23 mouse cellular contexts compared by ENCODE assay signal in the genomic region with DNA sequence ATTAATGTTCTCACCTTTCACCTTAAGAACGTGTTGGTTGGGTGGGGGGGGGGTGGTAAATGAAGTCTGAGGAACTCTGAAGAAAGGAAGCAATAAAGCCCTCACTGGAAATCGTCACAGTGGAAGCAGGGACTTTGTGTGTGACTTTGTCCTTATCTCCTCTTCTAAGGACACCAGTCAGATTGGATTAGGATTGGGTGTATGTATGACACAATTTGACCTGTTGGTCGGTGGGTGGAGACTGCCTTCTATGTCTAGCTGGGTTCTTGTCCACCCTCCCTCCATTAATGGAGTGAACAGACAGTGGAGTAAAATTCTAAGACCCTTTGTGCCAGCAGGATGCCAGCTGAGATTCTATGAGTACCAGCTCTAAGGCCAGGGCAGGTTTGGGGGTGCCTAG. TPM values are rescaled to one million over a fixed set of nuclear protein-coding genes. Genes with fewer than 3 reads are reported as not detected.
"Had no signal": no experiment of that assay in that cellular context is flagged by ENCODE, and none has a peak within 500 bp of the region (broad histone marks: within the 10 kb centered on the region; RNA-seq: fewer than 3 reads in every experiment).

No protein-coding gene starts in this region.

- H3K9me3 ChIP-seq: heart, embryonic 10.5 days; heart, embryonic 12.5 days; hindbrain, embryonic 10.5 days; hindbrain, embryonic 13.5 days; hindbrain, embryonic 15.5 days; intestine, embryonic 15.5 days; limb, embryonic 10.5 days; limb, embryonic 12.5 days; liver, embryonic 13.5 days had no signal

- H3K4me1 ChIP-seq: heart, embryonic 12.5 days; hindbrain, embryonic 10.5 days; hindbrain, embryonic 13.5 days; hindbrain, embryonic 15.5 days; intestine, embryonic 15.5 days; limb, embryonic 12.5 days had no signal

- H3K4me2 ChIP-seq: heart, embryonic 12.5 days; hindbrain, embryonic 13.5 days; hindbrain, embryonic 15.5 days; intestine, embryonic 15.5 days; limb, embryonic 12.5 days; liver, embryonic 13.5 days had no signal

- ATAC-seq: forebrain, embryonic 16.5 days; inflammation-experienced regulatory T-cells, adult 6 months; intestine, embryonic 15.5 days; intestine, postnatal 0 days had no signal

- H3K27me3 ChIP-seq: heart, embryonic 12.5 days; hindbrain, embryonic 13.5 days; hindbrain, embryonic 15.5 days; intestine, embryonic 15.5 days; limb, embryonic 12.5 days; liver, embryonic 13.5 days had no signal

- DNase-seq: gastrocnemius, postnatal 25 days; heart, adult 18-20 months; heart, postnatal 10 days; heart, postnatal 4 days; kidney, adult 18-20 months; kidney, adult 8-10 months; kidney, postnatal 10 days; kidney, postnatal 25 days; kidney, postnatal 4 days; liver, embryonic 13.5 days had no signal

- H3K27ac ChIP-seq: heart, embryonic 10.5 days; hindbrain, embryonic 10.5 days; hindbrain, embryonic 13.5 days; hindbrain, embryonic 15.5 days; intestine, embryonic 15.5 days; limb, embryonic 10.5 days; limb, embryonic 12.5 days; liver, embryonic 13.5 days had no signal

- H3K4me3 ChIP-seq: heart, embryonic 10.5 days; heart, embryonic 12.5 days; hindbrain, embryonic 10.5 days; hindbrain, embryonic 13.5 days; hindbrain, embryonic 15.5 days; intestine, embryonic 15.5 days; layer of hippocampus, adult 2 months; limb, embryonic 10.5 days; limb, embryonic 12.5 days; liver, embryonic 13.5 days had no signal

- H3K9ac ChIP-seq: heart, embryonic 12.5 days; hindbrain, embryonic 13.5 days; hindbrain, embryonic 15.5 days; intestine, embryonic 15.5 days; limb, embryonic 12.5 days; liver, embryonic 13.5 days had no signal

- H3K36me3 ChIP-seq: heart, embryonic 10.5 days; heart, embryonic 12.5 days; hindbrain, embryonic 10.5 days; hindbrain, embryonic 13.5 days; hindbrain, embryonic 15.5 days; intestine, embryonic 15.5 days; limb, embryonic 10.5 days; limb, embryonic 12.5 days; liver, embryonic 13.5 days had no signal

RNA-seq across cellular contexts. Expression of a gene that starts 21.9 kb away (rescaled TPM):
- total RNA-seq: granulocyte monocyte progenitor cell, adult 5-6 weeks had no signal
- polyA plus RNA-seq: inflammation-experienced regulatory T-cells, adult 6 months had no signal

RNA-seq across cellular contexts. Expression of a gene that starts 55.7 kb away (rescaled TPM):
- total RNA-seq: granulocyte monocyte progenitor cell, adult 5-6 weeks; heart, postnatal 4 days had no signal
- polyA plus RNA-seq: heart, embryonic 10.5 days; intestine, postnatal 0 days; liver, embryonic 13.5 days had no signal
